Mouse (Mus musculus) CH12.LX (cell line): Measurements from ENCODE around the gene Dnaja4. TPM values are rescaled to one million over a fixed set of nuclear protein-coding genes. Genes with fewer than 3 reads are reported as not detected.

Source experiments
- DNase-seq: peaks from one replicate; pipeline ENCODE4 v3.0.0-alpha.2; 2013; ENCODE audit errors: extremely low read depth
- H3K27ac ChIP-seq: 2 replicates; pipeline ENCODE4 v1.5.1; 2012; ENCODE audit warnings: low read depth, mild to moderate bottlenecking, control low read depth, moderate library complexity; ENCODE audit not compliant: insufficient read depth
- H3K27me3 ChIP-seq: replicated peaks from 2 replicates; pipeline ENCODE3; 2012; ENCODE audit warnings: inconsistent platforms
- H3K36me3 ChIP-seq, 2 experiments: replicated peaks in 1 of 2; 2 replicates each; pipeline versions ENCODE3 to v1.6.1; 2012; ENCODE audit warnings: inconsistent platforms in 1 of 2, low read length in 1 of 2, mild to moderate bottlenecking in 1 of 2, mixed read lengths in 1 of 2, moderate library complexity in 1 of 2; ENCODE audit not compliant: control insufficient read depth in 1 of 2, insufficient read depth in 1 of 2
- H3K4me1 ChIP-seq, 2 experiments: 2 replicates each; pipeline ENCODE4 v1.6.1; 2012; ENCODE audit warnings: inconsistent platforms in 1 of 2, moderate library complexity in 1 of 2; ENCODE audit not compliant: insufficient read depth in 2 of 2, control insufficient read depth in 1 of 2
- H3K4me2 ChIP-seq: 2 replicates; pipeline ENCODE4 v1.6.1; 2012; ENCODE audit warnings: low read depth, mild to moderate bottlenecking, control low read depth; ENCODE audit not compliant: poor library complexity, insufficient read depth, severe bottlenecking
- H3K4me3 ChIP-seq, 3 experiments: fragments of 150-350 bp in 1 of 3; sonication (generic) in 1 of 3; replicated peaks in 1 of 3; 2 replicates each; pipeline versions ENCODE3 to v1.5.1; 2011 to 2012; ENCODE audit warnings: low read depth in 2 of 3, low read length in 2 of 3, mild to moderate bottlenecking in 2 of 3, moderate library complexity in 2 of 3, control low read depth in 1 of 3, improper control_type of control experiment in 1 of 3, inconsistent platforms in 1 of 3, mixed read lengths in 1 of 3; ENCODE audit not compliant: poor library complexity in 1 of 3
- H3K79me2 ChIP-seq: replicated peaks from 2 replicates; pipeline ENCODE4 v1.6.1; 2012; ENCODE audit warnings: mild to moderate bottlenecking, moderate library complexity; ENCODE audit not compliant: control insufficient read depth, poor library complexity, insufficient read depth, severe bottlenecking; ENCODE audit errors: extremely low read depth
- H3K9ac ChIP-seq: 2 replicates; pipeline ENCODE4 v1.6.1; 2012; ENCODE audit warnings: low read depth, mild to moderate bottlenecking, control low read depth, moderate library complexity; ENCODE audit not compliant: insufficient read depth
- H3K9me3 ChIP-seq: replicated peaks from 2 replicates; pipeline ENCODE3; 2012; ENCODE audit warnings: low read length, inconsistent platforms, mixed read lengths
- CHD2 ChIP-seq: IDR thresholded peaks from 2 replicates; pipeline ENCODE4 v1.6.1; 2011; ENCODE audit warnings: low read length, improper control_type of control experiment
- MAZ ChIP-seq: IDR thresholded peaks from 2 replicates; pipeline ENCODE4 v1.6.1; 2012; ENCODE audit warnings: low read depth, mild to moderate bottlenecking, inconsistent platforms, low read length, improper control_type of control experiment, moderate library complexity
- MEF2A ChIP-seq: IDR thresholded peaks from 2 replicates; pipeline ENCODE4 v1.6.1; 2014; ENCODE audit warnings: low read depth, mild to moderate bottlenecking, inconsistent platforms, low read length, improper control_type of control experiment, borderline replicate concordance
- NRF1 ChIP-seq: IDR thresholded peaks from 2 replicates; pipeline ENCODE4 v1.6.1; 2014; ENCODE audit warnings: low read depth, mild to moderate bottlenecking, inconsistent platforms, low read length, improper control_type of control experiment, moderate library complexity
- POLR2AphosphoS2 ChIP-seq: IDR thresholded peaks from 2 replicates; pipeline ENCODE4 v1.6.1; 2011; ENCODE audit warnings: low read depth, low read length, improper control_type of control experiment
- RAD21 ChIP-seq: IDR thresholded peaks from 2 replicates; pipeline ENCODE4 v1.6.1; 2011; ENCODE audit warnings: low read depth, mild to moderate bottlenecking, low read length, improper control_type of control experiment, moderate library complexity
- RCOR1 ChIP-seq: conservative IDR thresholded peaks from 2 replicates; pipeline ENCODE4 v1.6.1; 2012; ENCODE audit warnings: low read depth, mild to moderate bottlenecking, inconsistent platforms, low read length, improper control_type of control experiment
- SIN3A ChIP-seq: IDR thresholded peaks from 2 replicates; pipeline ENCODE4 v1.6.1; 2012; ENCODE audit warnings: low read length, improper control_type of control experiment, inconsistent platforms
- TBP ChIP-seq: conservative IDR thresholded peaks from 2 replicates; pipeline ENCODE4 v1.6.1; 2011; ENCODE audit warnings: low read depth, low read length, improper control_type of control experiment
- UBTF ChIP-seq: IDR thresholded peaks from 2 replicates; pipeline ENCODE4 v1.6.1; 2012; ENCODE audit warnings: low read depth, mild to moderate bottlenecking, inconsistent platforms, low read length, improper control_type of control experiment, moderate library complexity
- ZC3H11A ChIP-seq: IDR thresholded peaks from 2 replicates; pipeline ENCODE4 v1.6.1; 2012; ENCODE audit warnings: low read depth, mild to moderate bottlenecking, inconsistent platforms, low read length, improper control_type of control experiment
- ZKSCAN1 ChIP-seq: IDR thresholded peaks from 2 replicates; pipeline ENCODE4 v1.6.1; 2012; ENCODE audit warnings: low read depth, inconsistent platforms, low read length, improper control_type of control experiment, borderline replicate concordance
- ZMIZ1 ChIP-seq: IDR thresholded peaks from 2 replicates; pipeline ENCODE4 v1.6.1; 2012; ENCODE audit warnings: low read depth, mild to moderate bottlenecking, inconsistent platforms, low read length, improper control_type of control experiment
- dilution Hi-C: fragments of 300-500 bp; cut with MboI; formaldehyde crosslinking; loops from 2 replicates; pipeline ENCODE4 v1.14.3; 2020; ENCODE audit warnings: low sequenced_read_pairs; ENCODE audit not compliant: extremely low pct_unique_long_range_greater_than_20kb, extremely low pct_ligation_motif_present
- in situ Hi-C: fragments of 300-500 bp; cut with MboI; formaldehyde crosslinking; loops from 3 replicates; pipeline ENCODE4 v1.14.3; 2019; ENCODE audit warnings: low sequenced_read_pairs, low pct_ligation_motif_present, low pct_unique_long_range_greater_than_20kb, mixed read lengths
- polyA plus RNA-seq: library from polyadenylated mRNA; unstranded; fragments of >175 nt; gene quantifications from 2 replicates; pipeline ENCODE4 v1.2.1, GENCODE M21; 2012; ENCODE audit warnings: low read depth; ENCODE audit not compliant: insufficient read length
- total RNA-seq, 2 experiments: library from RNA; depleted of rRNA; stranded (reverse); fragments of 300-350 nt in 1 of 2; fragments of >200 nt in 1 of 2; gene quantifications; 2 replicates each; pipeline ENCODE4 v1.2.3; 2012 to 2014

Gene Dnaja4
- total and polyA plus RNA-seq, 3 experiments: 0.81 to 2.4 (median 1.1) TPM

GRCm38 (mm10) chr9:54752201-54752943, 53.7 kb downstream of the Dnaja4 start:
- Histone ChIP-seq H3K9me3 (no peaks in the 10 kb centered on the region), H3K27ac (no peak overlapping the region), H3K27me3 (peaks cover 15% of the 10 kb centered on the region), H3K4me3 (no peak overlapping the region), H3K36me3 (no peaks in the 10 kb centered on the region), H3K79me2 (no peaks in the 10 kb centered on the region), H3K4me2 (no peak overlapping the region), H3K4me1 (peaks cover 0 to 5% of the 10 kb centered on the region in 2 experiments; a peak in 2 of 4 replicates), H3K9ac (no peak overlapping the region)
- no peak for DNase-seq
- in situ Hi-C loops (no loop called here), dilution Hi-C loops (no loop called here)
- TF ChIP-seq NRF1: no peak
- TF ChIP-seq TBP: no peak
- no peak for TF ChIP-seq RAD21
- TF ChIP-seq ZC3H11A: no peak
- TF ChIP-seq RCOR1: no peak
- TF ChIP-seq POLR2AphosphoS2: no peak
- no peak for TF ChIP-seq MEF2A

- in situ Hi-C loops (no loop called here), dilution Hi-C loops (no loop called here)
- peaks cover 0 to 5% of the 10 kb centered on the region in 2 experiments; a peak in 2 of 4 replicates for H3K4me1 ChIP-seq
- no peak overlapping the region for H3K9ac ChIP-seq
- peaks cover 16% of the 10 kb centered on the region for H3K27me3 ChIP-seq
- no peak overlapping the region for H3K4me3 ChIP-seq
- no peaks in the 10 kb centered on the region for H3K79me2 ChIP-seq
- H3K9me3 ChIP-seq: no peaks in the 10 kb centered on the region
- DNase-seq: no peak
- H3K36me3 ChIP-seq: no peaks in the 10 kb centered on the region
- H3K27ac ChIP-seq: no peak overlapping the region
- no peak for TF ChIP-seq POLR2AphosphoS2
- TF ChIP-seq MAZ: no peak
- no peak overlapping the region for H3K4me2 ChIP-seq
Observed at GRCm38 (mm10) chr9:54752944-54753295, 54.2 kb downstream of the Dnaja4 start.

GRCm38 (mm10) chr9:54759592-54759991, 60.9 kb downstream of the Dnaja4 start:
- H3K79me2 ChIP-seq: no peaks in the 10 kb centered on the region
- no peak overlapping the region for H3K4me3 ChIP-seq
- peaks cover 70% of the 10 kb centered on the region for H3K27me3 ChIP-seq
- TF ChIP-seq UBTF: no peak
- TF ChIP-seq ZKSCAN1: no peak
- no peak for TF ChIP-seq POLR2AphosphoS2
- no peak for TF ChIP-seq ZMIZ1
- no peak for TF ChIP-seq SIN3A
- TF ChIP-seq CHD2: no peak
- TF ChIP-seq, all 38 proteins: peak for 0
- in situ Hi-C loops: no loop called here
- DNase-seq: no peak
- Histone ChIP-seq H3K4me1 (no peaks in the 10 kb centered on the region), H3K9me3 (no peaks in the 10 kb centered on the region), H3K27ac (no peak overlapping the region), H3K36me3 (no peaks in the 10 kb centered on the region), H3K9ac (no peak overlapping the region), H3K4me2 (no peak overlapping the region)
- dilution Hi-C loops: no loop called here
